Mouse (Mus musculus) layer of hippocampus, adult 9-10 months (tissue): ENCODE data around the gene Ehmt1.

Experiments
- DNase-seq: peaks from one replicate; pipeline ENCODE4 v3.0.0; 2022; ENCODE audit warnings: low spot score

The Ehmt1 gene

DNA sequence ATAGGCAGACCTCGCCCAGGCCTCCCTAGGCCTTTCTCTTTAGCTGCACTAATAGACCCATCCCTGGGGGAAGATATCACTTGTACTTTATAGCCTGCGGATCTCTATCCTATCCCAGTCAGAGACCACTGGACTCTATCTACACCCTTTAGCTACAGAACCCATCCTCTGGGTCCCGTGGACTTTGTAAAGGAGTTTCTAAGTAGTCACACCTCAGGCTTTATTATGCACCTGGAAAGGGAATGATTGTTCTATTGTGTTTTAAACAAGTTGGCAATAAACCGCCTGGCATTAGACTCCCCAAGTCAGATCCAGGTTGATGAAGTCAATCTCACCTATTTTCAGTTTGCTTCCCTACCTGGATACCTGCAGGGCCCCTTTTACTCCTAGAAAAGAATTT lies 7.2 kb downstream of the Ehmt1 start:
- no peak for DNase-seq

DNA sequence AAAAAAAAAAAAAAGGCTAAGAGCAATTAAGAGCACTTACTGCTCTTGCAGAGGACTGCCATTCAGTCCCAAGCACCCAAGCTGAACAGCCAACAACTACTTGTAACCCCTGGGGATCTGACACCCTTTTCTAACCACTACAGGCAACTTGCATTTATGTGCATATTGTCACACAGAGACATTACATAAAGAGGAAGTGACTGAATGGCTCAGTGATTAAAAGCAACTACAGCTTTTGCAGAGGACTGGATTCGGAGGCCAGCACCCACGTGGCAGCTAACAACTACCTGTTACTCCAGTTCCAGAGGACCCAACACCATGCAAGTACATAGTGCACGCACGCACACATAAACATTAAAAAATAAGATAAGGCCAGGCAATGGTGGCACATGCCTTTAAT lies 8.9 kb downstream of the Ehmt1 start:
- DNase-seq = no peak

DNA sequence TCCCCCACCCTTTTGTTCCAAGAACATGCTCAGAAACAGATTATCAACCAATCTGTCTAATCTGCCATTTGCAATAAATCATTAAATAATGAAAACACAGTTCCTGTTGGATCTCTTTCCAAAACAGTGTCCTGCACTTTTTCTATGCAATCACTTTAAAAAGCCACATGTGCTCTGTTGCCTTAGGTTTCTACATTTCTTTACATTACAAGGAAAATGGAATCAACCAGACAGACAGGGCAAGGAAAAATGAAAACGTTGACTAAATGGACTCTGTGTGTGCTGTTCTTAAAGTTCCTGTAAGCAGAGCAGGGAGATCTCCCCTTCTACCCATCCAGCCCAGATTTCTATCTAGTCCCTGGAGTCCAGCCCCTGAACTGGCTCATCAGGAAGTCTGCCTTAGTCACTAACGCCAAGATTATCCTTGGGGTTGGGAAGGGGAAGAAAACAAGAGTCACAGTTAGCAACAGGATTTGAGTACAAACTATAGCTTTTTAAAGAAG lies 13.7 kb downstream of the Ehmt1 start:
- no peak for DNase-seq

DNA sequence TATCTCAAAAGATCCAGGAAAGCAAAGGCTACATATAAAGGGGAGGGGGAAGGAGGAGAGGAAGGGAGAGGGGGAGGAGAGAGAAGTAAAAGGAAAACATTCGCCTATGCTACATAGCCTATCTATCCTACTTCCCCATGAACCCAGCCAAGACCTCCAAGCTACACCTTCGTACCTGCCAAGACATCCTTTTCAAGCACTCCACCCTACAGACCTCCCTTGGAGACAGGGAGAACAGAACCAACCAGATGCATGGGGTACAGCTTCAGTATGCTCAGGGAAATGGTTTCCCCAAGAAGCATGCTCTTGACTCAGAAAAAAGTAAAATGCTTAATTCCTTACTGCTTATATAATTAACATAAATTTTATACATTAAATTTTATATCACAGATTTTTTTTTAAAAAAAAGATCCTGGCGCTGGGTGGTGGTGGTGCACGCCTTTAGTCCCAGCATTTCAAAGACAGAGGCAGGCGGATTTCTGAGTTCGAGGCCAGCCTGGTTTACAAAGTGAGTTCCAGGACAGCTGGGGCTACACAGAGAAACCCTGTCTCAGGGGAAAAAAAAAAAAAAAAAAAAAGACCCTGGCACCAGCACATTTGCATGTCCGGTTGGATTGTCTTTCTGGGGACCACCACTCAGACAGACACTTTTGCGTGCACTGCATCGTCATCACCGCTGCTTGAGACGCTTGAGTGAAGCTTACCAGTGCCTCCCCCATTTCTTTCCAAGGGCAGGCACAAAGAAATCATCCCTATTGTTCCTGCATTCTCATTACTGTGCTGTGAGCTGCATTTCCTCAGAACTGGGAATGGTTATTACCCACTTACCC lies 14.4 kb downstream of the Ehmt1 start:
- DNase-seq = no peak

DNA sequence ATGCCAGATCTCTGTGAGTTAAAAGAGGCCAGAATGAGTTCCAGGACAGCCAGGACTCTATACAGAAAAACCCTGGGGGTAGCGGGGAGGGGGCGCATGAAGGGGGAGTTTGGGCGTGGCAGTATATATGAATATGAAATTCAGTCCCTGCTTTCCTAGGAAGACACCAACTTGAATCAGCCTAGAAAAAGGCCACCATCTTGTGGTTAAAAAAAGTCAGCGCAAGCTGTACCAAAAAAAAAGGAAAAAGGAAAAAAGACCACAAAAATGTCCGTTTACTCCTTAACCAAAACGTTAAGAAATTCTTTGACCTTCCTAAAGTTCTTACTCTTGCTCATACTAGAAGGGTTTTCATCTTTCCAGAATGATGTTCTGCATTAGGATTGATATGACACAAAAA lies 16.4 kb downstream of the Ehmt1 start:
- DNase-seq = no peak

DNA sequence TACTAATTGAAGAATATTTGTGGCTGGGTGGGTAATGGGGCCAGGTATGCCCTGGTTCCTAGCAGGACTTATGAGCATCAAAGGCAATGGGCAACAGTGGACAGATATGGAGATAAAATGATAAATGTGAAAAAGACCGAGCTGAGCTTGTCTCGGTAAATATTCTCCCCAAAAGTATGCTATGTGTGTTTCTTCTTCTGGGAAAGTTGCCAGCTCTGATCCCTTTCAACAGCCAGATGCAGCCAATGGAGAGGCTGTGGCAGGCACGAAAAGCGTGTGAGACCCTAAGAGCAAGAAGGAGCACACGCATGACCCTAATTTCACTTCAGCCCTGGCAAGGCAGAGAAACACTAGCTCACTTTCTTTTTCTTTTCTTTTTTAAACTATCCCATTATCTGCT lies 18.4 kb downstream of the Ehmt1 start:
- DNase-seq = no peak

DNA sequence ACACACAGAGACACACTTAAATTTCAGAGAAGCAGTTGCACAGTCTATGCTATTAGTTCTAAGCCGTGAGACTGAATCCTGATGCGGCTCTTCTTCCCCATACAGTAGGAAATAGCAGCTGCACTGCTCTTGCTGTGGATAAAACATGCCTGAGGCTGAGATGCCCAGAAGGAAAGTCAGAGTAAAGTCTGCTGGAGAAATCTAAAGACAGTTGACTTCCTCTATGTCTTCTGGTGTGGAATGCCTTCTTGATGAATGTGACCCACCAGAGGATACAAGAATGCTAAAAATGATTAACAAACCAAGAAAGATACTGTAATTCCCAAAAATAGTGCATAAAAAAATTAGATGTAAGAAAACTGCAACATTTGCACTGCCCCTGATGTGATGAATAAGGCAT lies 20.1 kb downstream of the Ehmt1 start:
- no peak for DNase-seq

DNA sequence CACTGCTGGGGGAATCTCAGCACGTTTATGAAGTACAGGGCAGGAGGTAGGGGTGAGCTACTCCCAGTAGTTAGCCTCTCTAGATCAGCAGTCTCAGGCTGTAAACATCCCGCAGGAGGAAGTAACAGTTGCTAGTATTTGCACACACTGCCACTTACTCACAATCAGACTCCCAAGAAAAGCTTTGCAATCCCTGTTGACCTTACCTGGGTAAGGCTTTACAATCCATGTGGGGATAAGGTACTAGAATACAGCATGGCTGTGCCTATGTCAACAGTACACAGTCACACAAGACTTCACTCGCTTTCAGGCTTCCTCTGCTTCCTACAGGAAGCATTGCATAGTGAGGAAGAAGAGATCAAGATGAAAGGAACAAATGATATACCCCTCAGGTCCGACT lies 22.7 kb downstream of the Ehmt1 start:
- DNase-seq = no peak

DNA sequence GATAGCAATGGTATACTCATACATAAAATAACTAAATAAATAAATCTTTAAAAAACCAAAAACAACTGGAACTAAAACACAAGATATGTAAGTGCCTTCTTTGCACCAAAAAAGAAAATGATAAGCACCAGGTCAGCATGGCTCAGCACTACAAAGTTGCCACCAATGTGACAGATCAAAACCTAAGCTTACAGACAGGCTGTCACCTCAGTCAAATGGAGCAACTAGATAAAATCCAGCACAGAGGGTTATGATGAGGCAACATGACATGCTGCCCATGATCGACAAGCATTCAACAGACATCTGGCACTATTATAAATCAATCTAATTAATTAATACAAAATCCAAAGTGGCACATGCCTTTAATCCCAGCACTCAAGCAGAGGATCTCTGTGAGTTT lies 25.2 kb downstream of the Ehmt1 start:
- DNase-seq = no peak

DNA sequence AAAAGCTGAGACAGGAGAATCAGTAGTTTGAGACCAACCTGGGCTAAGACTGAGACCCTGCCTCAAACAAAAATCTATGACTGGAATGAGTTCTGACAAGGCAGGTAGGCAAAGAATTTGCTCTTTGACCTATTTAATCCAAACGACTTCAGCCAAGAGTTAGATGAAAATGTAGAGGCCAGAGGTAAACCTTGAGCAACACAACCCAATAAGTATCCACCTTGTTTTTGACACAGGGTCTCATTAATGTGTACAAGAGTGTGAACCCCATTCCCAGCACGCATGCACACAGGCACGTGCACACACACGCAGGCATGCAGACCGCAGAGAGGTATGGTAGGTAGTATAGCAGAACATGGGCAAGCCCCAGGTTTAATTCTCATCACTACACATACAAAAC lies 27.1 kb downstream of the Ehmt1 start:
- no peak for DNase-seq

DNA sequence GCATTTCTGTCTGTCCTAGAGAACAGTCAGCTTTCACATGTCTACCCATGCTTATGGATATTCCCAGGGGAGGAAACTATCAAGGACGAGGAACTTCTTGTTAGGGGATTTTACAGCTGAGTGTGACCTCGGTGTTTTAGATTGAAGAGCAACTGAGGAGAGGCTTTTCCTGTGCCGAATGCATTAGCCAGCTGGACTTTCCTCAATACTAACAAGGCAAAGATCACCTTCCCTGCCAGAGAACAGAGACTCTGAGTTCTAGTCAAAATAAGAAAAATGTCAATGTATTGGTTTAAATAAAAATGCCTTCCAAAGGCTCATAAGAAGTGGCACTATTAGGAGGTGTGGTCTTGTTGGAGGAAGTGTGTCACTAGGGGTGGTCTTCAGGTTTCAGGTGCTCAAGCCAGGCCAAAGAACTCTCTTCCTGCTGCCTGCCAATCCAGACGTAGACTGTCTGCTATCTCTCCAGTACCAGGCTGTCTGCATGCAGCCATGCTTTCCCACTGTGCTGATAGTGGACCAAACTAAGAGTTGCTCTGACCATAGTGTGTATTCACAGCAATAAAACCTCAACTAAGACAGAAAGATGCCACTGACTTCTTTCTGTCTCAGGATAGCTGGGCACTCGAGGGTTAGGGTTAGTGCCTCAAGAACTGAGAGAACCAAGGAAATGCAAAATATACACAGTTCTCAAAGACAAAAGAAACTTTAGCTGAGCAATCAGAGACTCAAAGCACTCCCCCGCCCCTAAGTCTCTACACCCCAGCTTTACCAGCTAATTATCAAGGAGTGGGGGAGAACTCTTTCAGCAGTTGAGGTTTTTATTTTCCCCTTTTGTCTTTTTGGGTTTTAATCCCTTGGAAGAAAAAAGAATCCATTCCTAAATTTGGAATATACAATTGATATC lies 28.6 kb downstream of the Ehmt1 start:
- no peak for DNase-seq

DNA sequence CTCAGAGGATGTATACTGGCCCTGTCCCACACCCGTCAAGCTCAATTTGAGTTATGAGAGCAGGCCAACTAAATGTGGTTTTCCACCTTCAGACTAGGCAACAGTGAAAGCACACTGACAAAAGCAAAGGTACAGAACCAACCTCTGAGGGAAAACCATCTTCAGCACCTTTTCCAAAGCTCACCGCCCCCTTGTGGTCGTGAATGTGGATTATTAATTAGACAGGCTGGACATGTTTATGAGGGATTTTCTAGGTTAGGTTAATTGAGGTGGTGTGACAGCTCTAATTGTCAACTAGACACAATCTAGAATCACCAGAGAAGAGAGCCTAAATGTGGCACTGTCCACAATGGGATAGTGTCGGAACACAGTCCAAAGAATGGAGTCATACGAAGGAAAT lies 30.5 kb downstream of the Ehmt1 start:
- DNase-seq = no peak

DNA sequence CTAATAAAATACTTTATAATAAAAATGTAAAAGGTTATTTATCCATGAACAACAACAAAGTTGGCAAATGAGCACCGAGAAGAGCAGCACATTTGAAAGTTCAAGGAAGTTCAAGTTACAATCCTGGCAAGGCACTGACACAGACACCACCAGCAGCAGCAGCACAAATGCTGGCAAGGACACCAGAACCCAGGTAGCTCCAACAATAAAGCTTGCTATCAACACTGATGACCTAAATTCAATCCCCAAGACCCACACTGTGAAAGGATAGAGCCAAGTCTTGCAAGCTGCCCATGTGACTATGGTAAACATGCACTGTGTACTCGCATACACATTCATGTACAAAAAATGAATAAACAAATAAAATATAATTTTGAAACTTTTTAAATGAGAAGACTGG lies 38.7 kb downstream of the Ehmt1 start:
- DNase-seq = no peak

DNA sequence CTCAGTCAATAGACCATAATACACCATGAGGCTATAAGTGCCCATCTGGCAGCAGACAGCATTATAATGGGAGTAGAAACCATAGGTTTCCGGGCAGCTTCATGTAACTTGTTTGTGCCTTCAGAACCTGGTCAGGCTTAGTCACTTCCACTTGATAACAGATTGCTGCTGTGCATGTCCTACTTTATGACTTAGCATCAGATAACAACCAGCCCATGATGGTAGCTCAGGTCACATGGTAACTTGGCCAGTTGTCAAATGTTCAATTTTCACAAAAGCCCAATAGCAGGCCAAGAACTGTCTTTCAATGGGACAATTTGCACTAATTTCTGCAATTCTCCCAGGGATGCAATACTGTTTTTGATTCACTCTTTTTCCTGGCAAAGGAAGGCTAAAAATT lies 48.5 kb downstream of the Ehmt1 start:
- no peak for DNase-seq

DNA sequence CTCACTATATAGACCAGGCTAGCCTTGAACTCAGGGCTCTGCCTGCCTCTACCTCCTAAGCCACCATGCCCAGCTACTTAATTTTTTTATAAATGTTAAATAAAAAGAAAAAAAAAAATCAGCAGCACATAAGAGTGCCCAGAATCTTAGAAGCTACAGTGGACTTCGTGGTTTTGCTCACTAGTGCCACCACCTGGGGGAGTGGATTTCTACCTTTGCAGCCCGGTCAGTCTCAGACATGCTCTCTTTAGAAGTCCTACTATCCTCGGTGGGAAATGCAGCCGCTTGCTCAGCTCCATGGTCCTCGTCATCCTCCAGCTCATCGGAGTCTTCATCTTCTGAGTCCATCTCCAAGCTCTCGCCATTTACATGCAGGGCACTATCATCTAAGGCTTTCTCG lies 56.4 kb downstream of the Ehmt1 start:
- DNase-seq = no peak

DNA sequence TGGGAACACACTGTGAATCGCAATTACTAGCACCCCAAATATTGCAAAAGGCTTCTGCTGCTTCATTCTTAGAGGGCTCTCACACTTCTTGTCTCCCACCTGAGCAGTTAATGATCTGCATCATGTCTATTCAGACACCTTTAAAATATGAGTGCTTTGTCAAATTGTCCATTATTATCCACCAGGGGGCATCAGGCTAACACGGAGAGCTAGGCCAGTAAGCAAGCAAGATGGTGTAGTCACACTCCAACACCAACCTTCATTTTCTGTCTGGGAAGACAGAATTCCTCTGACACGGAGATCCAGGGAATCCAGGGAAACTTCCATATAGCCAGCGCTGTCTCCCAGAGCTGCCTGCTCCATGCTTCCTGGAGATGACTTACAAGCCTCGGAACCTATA lies 67.0 kb downstream of the Ehmt1 start:
- no peak for DNase-seq

DNA sequence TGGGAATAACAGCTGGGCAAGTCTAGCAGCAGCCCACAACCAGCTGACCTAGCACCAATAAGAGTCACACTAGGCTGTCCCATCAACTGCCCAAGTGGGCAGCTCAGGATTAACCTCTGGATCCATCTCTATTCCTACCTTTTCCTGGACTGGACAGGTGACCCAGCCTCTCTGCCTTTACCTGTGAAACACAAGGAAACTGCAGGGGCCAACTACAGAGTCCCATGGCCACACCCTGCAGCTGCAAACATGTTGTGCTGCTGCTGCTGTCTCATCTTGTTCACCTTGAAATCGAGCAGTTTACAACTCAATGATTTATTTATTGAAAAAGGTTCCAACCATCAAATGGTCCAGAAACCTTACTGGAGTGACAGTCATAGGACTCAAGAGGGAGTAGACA lies 72.9 kb downstream of the Ehmt1 start:
- no peak for DNase-seq

DNA sequence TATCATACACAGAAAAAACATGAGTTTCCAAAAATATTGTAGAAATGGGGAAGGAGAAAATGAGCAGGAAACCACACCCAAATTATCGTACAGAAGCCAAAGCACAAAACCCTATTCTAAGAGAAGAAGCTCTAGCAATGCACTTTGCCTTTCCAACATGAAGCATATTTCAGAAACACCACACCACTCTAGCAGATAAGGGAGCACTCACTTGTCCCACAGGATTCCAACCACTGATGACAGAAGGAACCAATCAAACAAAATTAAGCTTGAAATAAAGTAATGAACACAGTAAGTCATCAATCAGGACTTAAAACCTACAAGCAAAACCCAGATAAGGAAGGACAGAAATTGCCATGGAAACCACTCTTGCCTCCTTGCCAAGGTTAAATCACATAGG lies 74.2 kb downstream of the Ehmt1 start:
- DNase-seq = no peak

DNA sequence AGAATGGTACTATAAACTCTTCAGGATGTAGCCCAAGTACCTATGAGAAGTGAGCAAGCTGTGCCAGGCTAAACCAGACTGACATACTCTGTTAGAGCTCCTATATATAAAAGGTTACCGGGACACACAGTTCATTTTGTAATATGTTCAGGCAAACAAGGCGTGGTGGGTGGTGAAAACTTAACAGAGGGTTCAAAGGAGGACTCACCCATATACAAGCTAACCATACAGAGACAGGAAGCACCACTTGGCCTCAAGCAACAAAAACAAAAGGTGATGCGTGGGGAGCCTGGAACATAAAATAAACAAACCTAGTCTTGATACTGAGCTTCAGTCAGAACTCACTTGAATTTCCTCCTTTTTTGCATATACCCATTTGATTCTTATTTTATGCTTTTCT lies 88.8 kb downstream of the Ehmt1 start:
- DNase-seq = no peak

DNA sequence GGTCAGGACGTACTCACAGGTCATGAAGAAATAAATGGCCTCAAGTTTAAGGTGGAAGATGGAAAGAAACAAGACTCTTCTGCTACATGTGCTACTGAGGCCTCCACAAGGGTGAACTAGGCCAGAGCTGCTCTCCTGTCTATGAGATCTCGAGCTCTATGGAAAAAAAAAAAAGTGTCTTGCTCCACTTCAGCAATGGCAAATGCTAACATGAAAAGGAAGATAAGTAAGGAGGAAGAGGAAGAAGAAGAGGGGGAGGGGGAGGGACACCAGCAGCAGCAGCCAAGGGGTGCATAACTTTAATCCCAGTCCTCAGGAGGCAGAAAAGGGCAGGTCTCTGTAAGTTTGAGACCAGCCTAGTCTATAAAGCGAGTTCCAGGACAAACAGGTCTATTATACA lies 109.7 kb downstream of the Ehmt1 start:
- DNase-seq = no peak

DNA sequence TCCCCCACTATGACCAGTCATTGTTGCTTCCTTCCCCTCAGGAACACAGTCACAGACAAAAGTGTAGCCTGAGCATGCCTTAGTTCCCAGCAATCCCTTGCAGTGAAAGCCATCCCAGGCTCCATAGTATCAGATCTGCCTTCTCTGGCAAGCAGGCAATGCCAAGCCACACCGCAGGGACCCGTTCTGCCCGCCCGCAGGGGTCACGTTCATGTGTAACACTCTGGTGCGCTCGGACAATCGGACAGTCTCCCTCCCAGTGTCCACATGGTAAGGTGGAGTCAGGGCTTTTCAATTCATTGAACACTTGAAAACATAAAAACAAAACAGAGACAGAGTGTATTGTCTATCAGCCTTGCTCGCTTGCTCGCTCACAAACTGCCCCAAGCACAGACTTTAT lies 111.7 kb downstream of the Ehmt1 start:
- no peak for DNase-seq

DNA sequence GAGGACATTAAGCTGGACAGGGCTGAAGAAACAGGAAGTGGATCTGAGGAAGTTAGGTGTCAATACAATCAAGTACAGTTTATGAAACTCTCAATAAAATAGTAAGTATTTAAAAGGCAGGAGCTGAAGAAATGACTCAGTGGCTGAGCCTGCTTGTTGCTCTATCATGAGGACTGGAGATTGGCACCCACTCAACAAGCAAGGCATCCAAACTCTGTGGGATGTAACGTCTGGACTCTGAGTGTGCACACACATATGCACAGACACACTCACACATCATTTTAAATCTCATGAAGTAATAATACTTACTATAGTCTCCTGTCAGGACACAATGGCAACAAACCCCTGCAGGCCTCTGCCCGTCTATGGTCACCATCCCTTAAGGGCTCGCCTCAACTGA lies 112.4 kb downstream of the Ehmt1 start:
- DNase-seq = peak; percentile 49

DNA sequence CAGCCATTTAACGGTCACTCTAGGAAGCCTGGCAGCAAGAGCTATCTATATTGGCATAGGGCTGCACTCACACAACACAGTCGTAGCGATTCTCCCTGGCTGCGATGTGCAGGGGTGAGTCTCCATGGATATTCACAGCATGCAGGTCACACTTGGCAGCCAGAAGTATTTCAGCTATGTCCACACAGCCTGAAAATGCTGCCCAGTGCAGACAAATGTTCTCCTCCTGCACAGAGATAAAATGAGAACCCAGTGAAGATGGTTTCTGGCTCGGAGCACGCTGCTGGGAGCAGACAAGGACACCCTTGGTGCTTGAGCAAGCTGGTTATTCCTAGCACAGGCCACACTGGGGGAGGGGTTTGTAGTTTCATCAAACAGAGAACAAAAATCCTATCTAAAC lies 113.3 kb downstream of the Ehmt1 start:
- no peak for DNase-seq
